Mouse (Mus musculus) testis, adult 2 months (tissue): ENCODE results near the gene Ptpdc1.

Experiments
- CTCF ChIP-seq: fragments of 200-500 bp; IDR thresholded peaks from 2 replicates; pipeline ENCODE4 v1.5.1; 2012; ENCODE audit warnings: low read depth, mild to moderate bottlenecking, inconsistent platforms, low read length, moderate library complexity; ENCODE audit not compliant: control insufficient read depth, insufficient read depth, insufficient replicate concordance
- POLR2A ChIP-seq: fragments of 200-500 bp; IDR thresholded peaks from 2 replicates; pipeline ENCODE4 v1.6.1; 2012; ENCODE audit warnings: low read depth, mild to moderate bottlenecking, inconsistent platforms, low read length, moderate library complexity; ENCODE audit not compliant: control insufficient read depth

DNA sequence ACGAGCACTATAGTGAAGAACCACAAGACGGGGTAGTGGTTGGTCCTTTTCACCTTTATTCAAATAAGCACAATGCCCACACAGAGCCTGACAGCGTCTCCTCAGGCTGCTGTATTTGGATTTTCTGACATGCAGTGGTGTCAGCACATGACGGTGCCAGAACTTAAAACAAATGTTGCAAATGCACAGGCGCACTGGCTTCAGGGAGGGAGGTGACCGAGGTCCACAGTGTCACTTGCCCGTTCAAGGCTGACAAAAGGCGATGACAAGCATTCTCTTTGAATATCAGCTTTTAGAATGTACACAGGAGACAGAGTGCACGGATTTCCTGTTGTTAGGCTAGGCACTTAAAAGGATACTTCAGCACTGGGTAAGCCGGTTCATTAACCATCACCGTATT, 47.6 kb downstream of the Ptpdc1 start:
- no peak for TF ChIP-seq POLR2A
- TF ChIP-seq CTCF, result no peak
